Mouse (Mus musculus): ENCODE results near the gene Apobec2. TPM values are rescaled to one million over a fixed set of nuclear protein-coding genes. Genes with fewer than 3 reads are reported as not detected.

Apobec2 gene
- polyA plus RNA-seq, 1 experiment, result 0.25 TPM

DNA sequence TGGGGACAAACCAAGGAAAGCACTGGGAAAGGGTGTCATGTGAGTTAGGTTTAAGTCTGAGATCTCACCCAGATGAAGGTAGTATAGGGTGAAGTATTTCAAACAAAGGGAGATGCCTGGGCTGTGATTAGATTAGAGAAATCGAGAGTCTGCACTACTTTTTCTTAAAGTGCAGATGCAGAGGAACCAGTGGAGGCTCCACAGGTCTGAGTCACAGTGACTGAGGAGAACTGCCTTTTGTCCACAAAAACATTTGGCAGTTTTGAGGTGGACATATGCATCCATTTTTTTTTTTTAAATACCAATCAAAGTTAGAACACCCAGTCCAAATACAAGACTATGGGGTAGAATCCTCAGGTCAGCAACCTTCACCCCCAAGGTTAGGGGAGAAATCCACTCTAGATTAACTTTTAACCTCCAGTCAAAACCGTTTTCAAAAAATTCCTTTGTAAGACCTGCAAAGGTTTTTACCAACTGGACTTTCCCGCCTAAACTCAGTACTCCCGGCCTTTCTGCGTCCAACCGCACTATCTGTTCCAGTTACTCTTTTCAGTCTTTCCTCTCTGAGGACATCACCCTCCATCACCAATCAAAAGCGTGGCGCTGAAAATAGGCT lies 24.7 kb downstream of the Apobec2 start:
- WGBS, result 2% methylated on average over 8 of the region's 8 CpGs
- peaks cover 7% of the 10 kb centered on the region; the same call in 1 of the 2 replicates for H3K36me3 ChIP-seq (ENCODE audit: control insufficient read depth, insufficient read depth, low read length)
- TF ChIP-seq CTCF (IDR thresholded peaks at IDR 0.05; ENCODE audit: extremely low read depth, insufficient read length, insufficient replicate concordance, low read depth, low read length) (no peak), POLR2A (IDR thresholded peaks at IDR 0.05; ENCODE audit: low read depth, low read length) (no peak)

DNA sequence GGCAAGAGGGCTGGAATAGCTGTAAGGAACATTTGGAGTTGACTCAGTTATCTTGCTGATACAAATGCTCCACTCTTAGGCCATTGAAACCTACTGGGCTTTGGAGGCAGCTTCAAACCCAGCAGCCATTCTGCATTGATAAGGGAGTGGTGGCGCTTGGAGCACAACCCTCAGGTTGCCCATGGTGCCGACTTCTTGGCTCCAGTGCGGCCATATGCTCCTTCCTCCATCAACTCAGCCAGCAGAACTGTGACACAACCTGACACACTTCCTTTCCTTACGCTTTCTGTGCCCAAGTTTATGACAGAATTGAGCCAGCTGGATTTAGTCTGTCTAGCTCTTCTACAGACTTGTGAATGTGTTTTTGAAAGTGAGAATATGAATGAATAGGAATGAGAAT lies 25.6 kb downstream of the Apobec2 start:
- H3K27ac ChIP-seq (ENCODE audit: insufficient read depth, low read depth, low read length), result no peak overlapping the region
- TF ChIP-seq CTCF (IDR thresholded peaks at IDR 0.05; ENCODE audit: extremely low read depth, insufficient read length, insufficient replicate concordance, low read depth, low read length), result no peak
- WGBS, result 66% methylated on average over 4 of the region's 4 CpGs
- H3K27me3 ChIP-seq (ENCODE audit: control insufficient read depth, insufficient read depth, low read length), result no peaks in the 10 kb centered on the region
- H3K4me1 ChIP-seq (ENCODE audit: control insufficient read depth, insufficient read depth, insufficient read length, low read length), result peaks cover 7% of the 10 kb centered on the region; the same call in 1 of the 2 replicates
- 0 out of 2 replicates have a peak, but pooled peaks cover 2% of the 10 kb centered on the region for H3K36me3 ChIP-seq (ENCODE audit: control insufficient read depth, insufficient read depth, low read length)
- H3K4me3 ChIP-seq (ENCODE audit: low read depth, low read length), result no peak overlapping the region

More for the DNA sequence above, 24.7 kb downstream of the Apobec2 start:
- H3K4me1 ChIP-seq (ENCODE audit: control insufficient read depth, insufficient read depth, insufficient read length, low read length), result peaks cover 7% of the 10 kb centered on the region; the same call in 1 of the 2 replicates
- H3K4me3 ChIP-seq (ENCODE audit: low read depth, low read length), result peak overlapping the region; percentile 90; the same call in 1 of the 2 replicates
- no peaks in the 10 kb centered on the region for H3K27me3 ChIP-seq (ENCODE audit: control insufficient read depth, insufficient read depth, low read length)
- H3K27ac ChIP-seq (ENCODE audit: insufficient read depth, low read depth, low read length), result peak overlapping the region; percentile 99

DNA sequence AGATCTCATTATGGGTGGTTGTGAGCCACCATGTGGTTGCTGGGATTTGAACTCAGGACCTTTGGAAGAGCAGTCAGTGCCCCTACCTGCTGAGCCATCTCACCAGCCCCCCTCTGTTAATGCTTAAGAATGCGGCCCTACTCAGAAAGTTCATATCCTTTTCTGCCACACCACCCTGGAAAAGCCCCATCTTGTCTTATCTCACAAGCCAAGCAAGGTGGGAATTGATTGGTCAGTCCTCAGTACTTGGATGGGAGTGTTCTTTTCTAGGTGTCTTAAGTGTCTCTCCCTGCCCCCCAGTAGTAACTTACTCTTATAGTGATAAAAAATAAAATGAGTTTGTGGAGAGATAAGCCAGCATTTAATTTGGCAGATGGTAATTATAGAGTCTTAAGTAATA lies 28.0 kb downstream of the Apobec2 start:
- Histone ChIP-seq H3K27me3 (ENCODE audit: control insufficient read depth, insufficient read depth, low read length) (no peaks in the 10 kb centered on the region), H3K36me3 (ENCODE audit: control insufficient read depth, insufficient read depth, low read length) (peaks cover 6% of the 10 kb centered on the region), H3K4me3 (ENCODE audit: low read depth, low read length) (no peak overlapping the region), H3K4me1 (ENCODE audit: control insufficient read depth, insufficient read depth, insufficient read length, low read length) (peaks cover 9% of the 10 kb centered on the region; the same call in 1 of the 2 replicates), H3K27ac (ENCODE audit: insufficient read depth, low read depth, low read length) (no peak overlapping the region)
- 71% methylated on average over 1 of the region's 1 CpGs for WGBS
- TF ChIP-seq CTCF (IDR thresholded peaks at IDR 0.05; ENCODE audit: extremely low read depth, insufficient read length, insufficient replicate concordance, low read depth, low read length), result no peak
- no peak for TF ChIP-seq POLR2A (IDR thresholded peaks at IDR 0.05; ENCODE audit: low read depth, low read length)

DNA sequence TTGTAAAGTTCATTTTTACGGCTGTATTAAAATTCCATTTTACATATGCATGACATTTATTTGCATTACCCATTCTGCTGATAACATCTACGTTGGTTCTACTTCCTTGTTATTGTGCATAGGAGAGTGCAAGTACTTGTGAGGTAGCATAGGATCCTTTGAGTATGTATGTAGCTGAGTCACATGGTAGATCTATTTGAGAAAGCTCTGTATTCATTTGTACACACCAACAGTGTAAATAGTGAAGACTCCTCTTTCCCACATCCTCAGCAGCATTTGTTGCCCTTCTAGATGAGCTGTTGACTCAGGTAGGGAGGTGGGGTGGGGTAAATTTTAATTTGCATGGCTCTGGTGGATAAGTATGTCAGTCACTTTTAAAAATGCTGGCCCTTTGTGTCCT lies 28.9 kb downstream of the Apobec2 start:
- peaks cover 9% of the 10 kb centered on the region; the same call in 1 of the 2 replicates for H3K4me1 ChIP-seq (ENCODE audit: control insufficient read depth, insufficient read depth, insufficient read length, low read length)
- 49% methylated on average over 2 of the region's 2 CpGs for WGBS
- no peak overlapping the region for H3K27ac ChIP-seq (ENCODE audit: insufficient read depth, low read depth, low read length)
- H3K4me3 ChIP-seq (ENCODE audit: low read depth, low read length), result no peak overlapping the region
- H3K27me3 ChIP-seq (ENCODE audit: control insufficient read depth, insufficient read depth, low read length), result no peaks in the 10 kb centered on the region
- no peak for TF ChIP-seq CTCF (IDR thresholded peaks at IDR 0.05; ENCODE audit: extremely low read depth, insufficient read length, insufficient replicate concordance, low read depth, low read length)
- no peak for TF ChIP-seq POLR2A (IDR thresholded peaks at IDR 0.05; ENCODE audit: low read depth, low read length)
- peaks cover 12% of the 10 kb centered on the region for H3K36me3 ChIP-seq (ENCODE audit: control insufficient read depth, insufficient read depth, low read length)

DNA sequence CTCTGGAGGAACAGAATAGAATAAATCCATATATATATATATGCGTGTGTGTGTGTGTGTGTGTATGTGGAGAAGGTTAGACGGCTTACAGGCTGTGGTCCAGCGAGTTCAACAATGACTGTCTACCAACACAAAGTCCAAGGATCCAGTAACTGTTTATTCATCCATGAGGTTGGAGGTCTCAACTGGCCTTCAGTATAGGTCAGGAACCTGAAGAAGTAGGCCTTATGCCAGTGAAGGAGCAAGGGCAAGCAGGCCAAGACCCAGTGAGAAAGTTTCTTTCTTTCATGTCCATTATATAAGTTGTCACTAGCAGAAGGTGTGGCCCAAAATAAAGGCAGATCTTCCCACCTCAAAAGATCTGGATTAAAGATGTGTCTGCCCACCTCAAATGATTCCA lies 30.0 kb downstream of the Apobec2 start:
- peaks cover 21% of the 10 kb centered on the region for H3K36me3 ChIP-seq (ENCODE audit: control insufficient read depth, insufficient read depth, low read length)
- TF ChIP-seq POLR2A (IDR thresholded peaks at IDR 0.05; ENCODE audit: low read depth, low read length), result no peak
- no peak for TF ChIP-seq CTCF (IDR thresholded peaks at IDR 0.05; ENCODE audit: extremely low read depth, insufficient read length, insufficient replicate concordance, low read depth, low read length)
- no peak overlapping the region for H3K4me3 ChIP-seq (ENCODE audit: low read depth, low read length)
- no peak overlapping the region for H3K27ac ChIP-seq (ENCODE audit: insufficient read depth, low read depth, low read length)
- no peaks in the 10 kb centered on the region for H3K27me3 ChIP-seq (ENCODE audit: control insufficient read depth, insufficient read depth, low read length)
- 81% methylated on average over 3 of the region's 3 CpGs for WGBS
- H3K4me1 ChIP-seq (ENCODE audit: control insufficient read depth, insufficient read depth, insufficient read length, low read length), result peaks cover 9% of the 10 kb centered on the region; the same call in 1 of the 2 replicates

DNA sequence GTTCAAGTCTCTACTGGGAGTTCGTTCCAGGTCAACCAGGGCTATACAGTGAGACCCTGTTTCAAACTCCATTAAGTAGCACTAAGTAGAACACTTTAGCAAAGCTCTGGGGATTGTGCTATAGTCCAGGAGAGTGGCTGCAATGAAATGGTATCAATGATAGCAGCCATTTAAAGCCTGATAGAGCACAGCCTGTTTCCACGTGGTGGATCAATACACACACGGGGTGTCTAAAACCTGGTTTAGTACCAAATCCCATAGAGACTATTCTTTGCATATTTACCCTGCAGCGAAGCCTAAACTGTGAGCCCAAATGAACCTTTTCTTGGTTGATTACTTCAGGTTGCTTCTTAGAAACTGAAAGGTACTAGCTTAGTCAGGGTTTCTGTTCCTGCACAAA lies 31.0 kb downstream of the Apobec2 start:
- Histone ChIP-seq H3K4me3 (ENCODE audit: low read depth, low read length) (no peak overlapping the region), H3K36me3 (ENCODE audit: control insufficient read depth, insufficient read depth, low read length) (peaks cover 21% of the 10 kb centered on the region), H3K27me3 (ENCODE audit: control insufficient read depth, insufficient read depth, low read length) (no peaks in the 10 kb centered on the region), H3K27ac (ENCODE audit: insufficient read depth, low read depth, low read length) (no peak overlapping the region), H3K4me1 (ENCODE audit: control insufficient read depth, insufficient read depth, insufficient read length, low read length) (peaks cover 5% of the 10 kb centered on the region; the same call in 1 of the 2 replicates)
- WGBS, result 74% methylated on average over 4 of the region's 4 CpGs
- TF ChIP-seq POLR2A (IDR thresholded peaks at IDR 0.05; ENCODE audit: low read depth, low read length), result no peak
- TF ChIP-seq CTCF (IDR thresholded peaks at IDR 0.05; ENCODE audit: extremely low read depth, insufficient read length, insufficient replicate concordance, low read depth, low read length), result no peak

DNA sequence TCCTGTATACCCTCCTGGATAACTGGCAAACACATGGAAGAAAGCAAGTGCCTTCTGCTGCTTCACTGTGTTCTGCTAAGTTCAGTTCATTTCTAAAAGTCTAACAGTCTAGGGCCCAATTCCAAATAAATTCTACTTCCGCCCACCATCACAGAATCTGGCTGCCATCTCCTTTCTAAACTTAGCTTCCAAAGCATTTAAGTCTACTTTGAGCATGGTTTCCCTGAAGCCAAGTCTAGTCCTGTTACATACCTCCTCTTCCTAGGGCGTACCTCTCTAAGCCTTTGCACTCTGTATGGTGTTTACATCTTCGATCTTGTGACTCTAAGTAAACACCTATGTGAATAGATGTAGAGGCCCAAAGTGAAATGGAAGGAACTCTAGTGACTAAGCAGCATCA lies 40.1 kb downstream of the Apobec2 start:
- H3K27ac ChIP-seq (ENCODE audit: insufficient read depth, low read depth, low read length), result peak overlapping the region; percentile 80; the same call in 1 of the 2 replicates
- peaks cover 18% of the 10 kb centered on the region for H3K4me1 ChIP-seq (ENCODE audit: control insufficient read depth, insufficient read depth, insufficient read length, low read length)
- H3K4me3 ChIP-seq (ENCODE audit: low read depth, low read length), result no peak overlapping the region
- TF ChIP-seq CTCF (IDR thresholded peaks at IDR 0.05; ENCODE audit: extremely low read depth, insufficient read length, insufficient replicate concordance, low read depth, low read length), result no peak
- TF ChIP-seq POLR2A (IDR thresholded peaks at IDR 0.05; ENCODE audit: low read depth, low read length), result no peak
- peaks cover 69% of the 10 kb centered on the region for H3K36me3 ChIP-seq (ENCODE audit: control insufficient read depth, insufficient read depth, low read length)
- WGBS, result 89% methylated on average over 3 of the region's 3 CpGs
- no peaks in the 10 kb centered on the region for H3K27me3 ChIP-seq (ENCODE audit: control insufficient read depth, insufficient read depth, low read length)
